Mouse (Mus musculus): ENCODE measurements around the gene Ankdd1b. TPM values are rescaled to one million over a fixed set of nuclear protein-coding genes. Genes with fewer than 3 reads are reported as not detected.

Ankdd1b gene
- polyA plus RNA-seq, 1 experiment = not detected

DNA sequence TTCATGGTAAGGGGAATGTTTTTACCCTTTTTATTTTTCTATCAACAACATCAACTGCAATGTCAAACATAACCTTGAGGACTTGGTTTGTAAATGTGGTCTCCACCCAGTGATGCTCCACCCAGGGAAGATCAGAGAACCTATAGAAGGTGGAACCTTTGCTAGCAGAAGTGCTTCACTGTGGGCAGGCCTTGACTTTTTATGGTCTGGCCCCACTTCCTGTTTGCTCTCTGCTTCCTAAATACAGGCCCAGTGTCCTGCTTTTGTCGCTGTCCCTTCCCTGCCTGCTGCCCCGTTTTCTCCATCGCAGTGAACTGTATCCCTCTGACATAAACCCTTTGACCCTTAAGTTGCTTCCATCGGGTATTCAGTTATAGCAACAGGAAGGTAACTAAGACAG is 93.1 kb downstream of the Ankdd1b start:
- TF ChIP-seq CTCF (IDR thresholded peaks at IDR 0.05; ENCODE audit: low read depth, low read length) = no peak
- Histone ChIP-seq H3K4me3 (ENCODE audit: insufficient read depth, low read length) (no peak overlapping the region), H3K27ac (ENCODE audit: insufficient read depth, low read depth, low read length) (no peak overlapping the region), H3K4me1 (ENCODE audit: control insufficient read depth, insufficient read depth, low read length) (0 out of 2 replicates have a peak, but pooled peaks cover 2% of the 10 kb centered on the region)

DNA sequence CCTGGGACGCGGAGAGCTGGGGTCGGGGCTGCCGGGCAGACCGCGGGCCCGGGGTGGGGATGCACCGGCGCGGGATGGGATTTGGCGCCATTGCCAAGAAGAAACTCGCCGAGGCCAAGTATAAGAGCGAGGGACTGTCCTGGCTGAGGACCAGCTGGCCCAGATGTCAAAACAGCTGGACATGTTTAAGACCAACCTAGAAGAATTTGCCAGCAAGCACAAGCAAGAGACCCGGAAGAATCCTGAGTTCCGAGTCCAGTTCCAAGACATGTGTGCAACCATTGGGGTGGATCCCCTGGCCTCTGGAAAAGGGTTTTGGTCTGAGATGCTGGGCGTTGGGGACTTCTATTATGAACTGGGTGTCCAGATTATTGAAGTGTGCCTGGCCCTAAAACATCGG is 94.1 kb downstream of the Ankdd1b start:
- 0 out of 2 replicates have a peak, but pooled peaks cover 2% of the 10 kb centered on the region for H3K4me1 ChIP-seq (ENCODE audit: control insufficient read depth, insufficient read depth, low read length)
- no peak overlapping the region for H3K27ac ChIP-seq (ENCODE audit: insufficient read depth, low read depth, low read length)
- no peak for TF ChIP-seq POLR2A (IDR thresholded peaks at IDR 0.05; ENCODE audit: borderline replicate concordance, low read depth, low read length)
- no peak for TF ChIP-seq CTCF (IDR thresholded peaks at IDR 0.05; ENCODE audit: low read depth, low read length)
- H3K4me3 ChIP-seq (ENCODE audit: insufficient read depth, low read length) = no peak overlapping the region

DNA sequence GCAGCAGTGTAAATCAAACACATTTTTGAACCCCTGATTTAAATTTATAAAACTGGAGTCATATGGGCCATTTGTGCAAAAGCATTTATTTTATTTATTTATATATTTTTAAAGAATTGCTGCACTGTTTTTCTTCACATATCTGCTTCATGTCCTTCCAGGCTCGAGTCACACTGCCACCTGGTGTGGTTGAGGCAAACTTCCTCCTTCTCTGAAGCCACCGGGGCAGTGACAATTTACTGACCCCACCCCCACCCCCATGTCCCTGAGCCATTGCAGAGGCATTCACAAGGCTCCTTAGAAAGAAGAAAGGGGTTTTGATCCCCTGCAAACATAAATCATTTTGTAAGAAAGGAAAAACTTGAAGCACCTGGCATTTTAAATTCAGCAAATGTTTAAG is 95.5 kb downstream of the Ankdd1b start:
- Histone ChIP-seq H3K27ac (ENCODE audit: insufficient read depth, low read depth, low read length) (no peak overlapping the region), H3K4me3 (ENCODE audit: insufficient read depth, low read length) (no peak overlapping the region), H3K4me1 (ENCODE audit: control insufficient read depth, insufficient read depth, low read length) (0 out of 2 replicates have a peak, but pooled peaks cover 2% of the 10 kb centered on the region)
- no peak for TF ChIP-seq POLR2A (IDR thresholded peaks at IDR 0.05; ENCODE audit: borderline replicate concordance, low read depth, low read length)
- TF ChIP-seq CTCF (IDR thresholded peaks at IDR 0.05; ENCODE audit: low read depth, low read length) = peak; percentile 28; the same call in 1 of the 2 replicates

Other genes starting within 250 kb of the Ankdd1b start
- gene Poc5, start 82.9 kb downstream of the Ankdd1b start, polyA plus RNA-seq (2012; ENCODE audit: insufficient read depth, insufficient read length, missing spikeins) = 10.6 and 16.8 TPM in 2 replicates
- not detected in 2 replicates for gene Gm17622, start 19.5 kb upstream of the Ankdd1b start, polyA plus RNA-seq (2012; ENCODE audit: insufficient read depth, insufficient read length, missing spikeins)
- gene Polk, start 71.4 kb upstream of the Ankdd1b start, polyA plus RNA-seq (2012; ENCODE audit: insufficient read depth, insufficient read length, missing spikeins) = 13.2 and 18.4 TPM in 2 replicates
- 53.0 and 63.0 TPM in 2 replicates for gene Col4a3bp, start 71.4 kb upstream of the Ankdd1b start, polyA plus RNA-seq (2012; ENCODE audit: insufficient read depth, insufficient read length, missing spikeins)
- gene Hmgcr, start 199.7 kb upstream of the Ankdd1b start, polyA plus RNA-seq (2012; ENCODE audit: insufficient read depth, insufficient read length, missing spikeins) = 19.5 and 26.5 TPM in 2 replicates

Measured in bone marrow macrophage, adult 2 months (primary cell).